Mouse (Mus musculus): ENCODE measurements around the gene Hes7. TPM values are rescaled to one million over a fixed set of nuclear protein-coding genes. Genes with fewer than 3 reads are reported as not detected.

Hes7 gene
- polyA plus RNA-seq, 1 experiment from 2014 or later, result 0.21 TPM

DNA sequence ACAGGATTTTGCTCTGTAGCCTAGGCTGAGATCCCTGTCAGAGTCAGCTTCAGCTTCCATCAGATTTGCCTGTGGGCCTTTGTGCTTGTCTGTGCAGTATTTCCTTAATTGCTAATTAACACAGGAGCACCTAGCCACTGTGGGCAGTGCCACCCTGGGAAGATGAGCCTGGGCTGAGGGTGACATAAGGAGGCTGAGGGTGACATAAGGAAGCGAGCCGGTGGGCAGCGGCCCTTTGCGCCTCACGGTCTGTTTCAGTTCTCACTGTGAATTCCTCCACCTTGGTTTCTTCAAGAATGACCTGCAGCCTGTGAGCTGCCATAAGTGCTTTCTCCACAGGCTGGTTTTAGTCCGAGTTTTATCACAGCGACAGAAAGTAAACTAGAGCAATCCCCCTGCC lies 38.6 kb upstream of the Hes7 start:
- ATAC-seq (ENCODE audit: low read depth) (no peak), DNase-seq (ENCODE audit: low spot score) (no peak)
- no peaks in the 10 kb centered on the region for H3K4me1 ChIP-seq (ENCODE audit: control insufficient read depth, insufficient read depth, low read length)
- H3K9me3 ChIP-seq (ENCODE audit: control insufficient read depth, low read length), result no peaks in the 10 kb centered on the region
- H3K27me3 ChIP-seq (replicated peaks; ENCODE audit: control insufficient read depth, insufficient read depth, low read length), result no peaks in the 10 kb centered on the region
- H3K36me3 ChIP-seq (ENCODE audit: control insufficient read depth, insufficient read depth, low read length), result no peaks in the 10 kb centered on the region
- H3K27ac ChIP-seq (replicated peaks; ENCODE audit: low read depth, low read length), result no peak overlapping the region
- no peak overlapping the region for H3K4me2 ChIP-seq (ENCODE audit: low read depth, low read length)
- no peak overlapping the region for H3K9ac ChIP-seq (ENCODE audit: low read depth, low read length)
- H3K4me3 ChIP-seq (ENCODE audit: low read depth, low read length), result no peak overlapping the region
- WGBS, result 84% methylated on average over 7 of the region's 7 CpGs

DNA sequence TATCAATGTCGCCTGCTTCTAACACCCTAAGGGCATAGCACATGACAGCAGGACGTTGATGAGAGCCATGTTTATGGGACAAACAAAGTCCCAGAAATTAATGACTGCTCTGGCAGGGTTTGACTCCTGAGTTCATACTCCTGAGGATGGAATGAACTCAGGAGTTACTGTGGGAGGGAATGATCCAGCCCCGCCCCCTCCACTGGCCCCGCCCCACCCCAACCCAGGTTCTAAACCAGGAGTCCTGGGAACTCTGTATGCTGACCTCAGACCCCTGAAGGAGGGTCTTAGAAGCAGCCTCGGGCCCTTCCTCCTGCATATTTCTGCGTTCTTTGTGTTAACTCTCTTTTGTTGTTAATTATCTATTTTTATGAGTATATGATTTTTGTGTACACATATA lies 34.6 kb upstream of the Hes7 start:
- Histone ChIP-seq H3K4me3 (ENCODE audit: low read depth, low read length) (no peak overlapping the region), H3K27ac (replicated peaks; ENCODE audit: low read depth, low read length) (no peak overlapping the region), H3K27me3 (replicated peaks; ENCODE audit: control insufficient read depth, insufficient read depth, low read length) (no peaks in the 10 kb centered on the region), H3K9me3 (ENCODE audit: control insufficient read depth, low read length) (no peaks in the 10 kb centered on the region), H3K9ac (ENCODE audit: low read depth, low read length) (no peak overlapping the region), H3K4me1 (ENCODE audit: control insufficient read depth, insufficient read depth, low read length) (peaks cover 21% of the 10 kb centered on the region), H3K4me2 (ENCODE audit: low read depth, low read length) (no peak overlapping the region), H3K36me3 (ENCODE audit: control insufficient read depth, insufficient read depth, low read length) (peaks cover 11% of the 10 kb centered on the region)
- DNase-seq (ENCODE audit: low spot score) (no peak), ATAC-seq (ENCODE audit: low read depth) (no peak)
- WGBS, result 77% methylated on average over 5 of the region's 6 CpGs

- H3K4me3 ChIP-seq (ENCODE audit: low read depth, low read length), result no peak overlapping the region
- ATAC-seq (ENCODE audit: low read depth) (no peak), DNase-seq (ENCODE audit: low spot score) (no peak)
- peaks cover 15% of the 10 kb centered on the region for H3K36me3 ChIP-seq (ENCODE audit: control insufficient read depth, insufficient read depth, low read length)
- H3K4me1 ChIP-seq (ENCODE audit: control insufficient read depth, insufficient read depth, low read length), result peaks cover 21% of the 10 kb centered on the region
- peak overlapping the region; percentile 95; the same call in 1 of the 2 replicates for H3K27ac ChIP-seq (replicated peaks; ENCODE audit: low read depth, low read length)
- no peaks in the 10 kb centered on the region for H3K9me3 ChIP-seq (ENCODE audit: control insufficient read depth, low read length)
- WGBS, result 65% methylated on average over 6 of the region's 6 CpGs
- H3K9ac ChIP-seq (ENCODE audit: low read depth, low read length), result no peak overlapping the region
- no peaks in the 10 kb centered on the region for H3K27me3 ChIP-seq (replicated peaks; ENCODE audit: control insufficient read depth, insufficient read depth, low read length)
- no peak overlapping the region for H3K4me2 ChIP-seq (ENCODE audit: low read depth, low read length)
These were observed 33.8 kb upstream of the Hes7 start for GRCm38 (mm10) chr11:69086390-69086789.

DNA sequence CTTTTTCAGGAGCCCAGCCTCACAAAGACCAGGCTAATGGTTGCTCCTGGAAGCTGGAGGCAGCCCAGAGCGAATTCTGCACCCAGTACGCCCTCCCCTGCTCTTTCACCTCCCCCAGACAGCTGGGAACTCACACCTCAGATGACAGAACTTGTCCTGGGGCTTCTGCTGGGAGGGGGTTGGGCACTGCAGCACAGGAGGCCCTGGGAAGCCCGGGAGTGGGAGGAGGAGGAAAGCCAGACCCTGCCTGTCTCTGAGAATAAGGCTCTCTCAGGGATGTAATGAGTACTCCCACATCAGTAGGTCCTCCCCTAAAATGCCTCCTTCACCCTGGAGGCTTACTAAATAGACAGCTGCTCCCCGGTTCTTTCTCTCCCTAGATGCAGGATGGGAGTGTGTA lies 33.1 kb upstream of the Hes7 start:
- Histone ChIP-seq H3K4me1 (ENCODE audit: control insufficient read depth, insufficient read depth, low read length) (peaks cover 21% of the 10 kb centered on the region), H3K9me3 (ENCODE audit: control insufficient read depth, low read length) (no peaks in the 10 kb centered on the region), H3K4me2 (ENCODE audit: low read depth, low read length) (no peak overlapping the region), H3K27ac (replicated peaks; ENCODE audit: low read depth, low read length) (peak overlapping the region; percentile 95), H3K36me3 (ENCODE audit: control insufficient read depth, insufficient read depth, low read length) (peaks cover 22% of the 10 kb centered on the region), H3K4me3 (ENCODE audit: low read depth, low read length) (no peak overlapping the region), H3K9ac (ENCODE audit: low read depth, low read length) (no peak overlapping the region), H3K27me3 (replicated peaks; ENCODE audit: control insufficient read depth, insufficient read depth, low read length) (no peaks in the 10 kb centered on the region)
- ATAC-seq (ENCODE audit: low read depth) (peak; percentile 24; the same call in 1 of the 2 replicates), DNase-seq (ENCODE audit: low spot score) (peak; percentile 56)
- 28% methylated on average over 4 of the region's 4 CpGs for WGBS

DNA sequence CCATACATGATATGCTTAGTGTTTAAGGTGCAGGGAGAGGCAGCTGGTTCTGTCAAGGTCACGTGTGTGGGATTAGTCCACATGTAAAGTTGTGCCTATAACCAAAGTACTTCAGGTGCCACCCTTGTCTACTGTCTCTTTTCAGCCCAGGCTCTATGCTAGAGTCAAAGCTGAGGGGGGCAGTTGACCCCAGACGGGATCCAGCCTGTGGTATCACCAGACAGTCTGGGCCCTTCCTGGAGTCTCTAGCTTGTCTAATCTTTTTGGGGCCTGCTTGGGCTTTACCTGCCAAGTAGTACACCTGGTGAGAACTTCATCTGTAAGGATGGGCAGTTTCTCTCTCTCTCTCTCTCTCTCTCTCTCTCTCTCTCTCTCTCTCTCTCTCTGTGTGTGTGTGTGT lies 32.6 kb upstream of the Hes7 start:
- H3K27me3 ChIP-seq (replicated peaks; ENCODE audit: control insufficient read depth, insufficient read depth, low read length), result no peaks in the 10 kb centered on the region
- H3K36me3 ChIP-seq (ENCODE audit: control insufficient read depth, insufficient read depth, low read length), result peaks cover 27% of the 10 kb centered on the region
- DNase-seq (ENCODE audit: low spot score) (no peak), ATAC-seq (ENCODE audit: low read depth) (no peak)
- no peaks in the 10 kb centered on the region for H3K9me3 ChIP-seq (ENCODE audit: control insufficient read depth, low read length)
- H3K4me3 ChIP-seq (ENCODE audit: low read depth, low read length), result no peak overlapping the region
- peak overlapping the region; percentile 100; the same call in 1 of the 2 replicates for H3K9ac ChIP-seq (ENCODE audit: low read depth, low read length)
- peaks cover 22% of the 10 kb centered on the region for H3K4me1 ChIP-seq (ENCODE audit: control insufficient read depth, insufficient read depth, low read length)
- H3K4me2 ChIP-seq (ENCODE audit: low read depth, low read length), result peak overlapping the region; percentile 64
- 70% methylated on average over 2 of the region's 2 CpGs for WGBS
- peak overlapping the region; percentile 95; the same call in 1 of the 2 replicates for H3K27ac ChIP-seq (replicated peaks; ENCODE audit: low read depth, low read length)

- Histone ChIP-seq H3K4me1 (ENCODE audit: control insufficient read depth, insufficient read depth, low read length) (peaks cover 24% of the 10 kb centered on the region), H3K36me3 (ENCODE audit: control insufficient read depth, insufficient read depth, low read length) (peaks cover 31% of the 10 kb centered on the region), H3K9me3 (ENCODE audit: control insufficient read depth, low read length) (no peaks in the 10 kb centered on the region), H3K4me3 (ENCODE audit: low read depth, low read length) (peak within 1 kb of the TSS; percentile 100), H3K27me3 (replicated peaks; ENCODE audit: control insufficient read depth, insufficient read depth, low read length) (no peaks in the 10 kb centered on the region), H3K27ac (replicated peaks; ENCODE audit: low read depth, low read length) (peak within 1 kb of the TSS; percentile 95), H3K4me2 (ENCODE audit: low read depth, low read length) (peak within 1 kb of the TSS; percentile 64), H3K9ac (ENCODE audit: low read depth, low read length) (peak within 1 kb of the TSS; percentile 100)
- DNase-seq (ENCODE audit: low spot score) (peak; percentile 93), ATAC-seq (ENCODE audit: low read depth) (peak; percentile 86)
- WGBS, result under 1% methylated on average over 8 of the region's 67 CpGs
These were observed 31.9 kb upstream of the Hes7 start, which contains the start of gene Vamp2 for GRCm38 (mm10) chr11:69088103-69088855. Gene Vamp2 (plus strand): TSS chr11:69088490.

- DNase-seq (ENCODE audit: low spot score) (no peak), ATAC-seq (ENCODE audit: low read depth) (peak; percentile 5; the same call in 1 of the 2 replicates)
- peak overlapping the region; percentile 100 for H3K4me3 ChIP-seq (ENCODE audit: low read depth, low read length)
- H3K36me3 ChIP-seq (ENCODE audit: control insufficient read depth, insufficient read depth, low read length), result peaks cover 31% of the 10 kb centered on the region
- H3K27me3 ChIP-seq (replicated peaks; ENCODE audit: control insufficient read depth, insufficient read depth, low read length), result no peaks in the 10 kb centered on the region
- peak overlapping the region; percentile 95 for H3K27ac ChIP-seq (replicated peaks; ENCODE audit: low read depth, low read length)
- WGBS, result 14% methylated on average over 20 of the region's 25 CpGs
- H3K4me1 ChIP-seq (ENCODE audit: control insufficient read depth, insufficient read depth, low read length), result peaks cover 24% of the 10 kb centered on the region
- no peaks in the 10 kb centered on the region for H3K9me3 ChIP-seq (ENCODE audit: control insufficient read depth, low read length)
- H3K4me2 ChIP-seq (ENCODE audit: low read depth, low read length), result peak overlapping the region; percentile 64
- peak overlapping the region; percentile 100 for H3K9ac ChIP-seq (ENCODE audit: low read depth, low read length)
These were observed 31.2 kb upstream of the Hes7 start for GRCm38 (mm10) chr11:69088856-69089615.

DNA sequence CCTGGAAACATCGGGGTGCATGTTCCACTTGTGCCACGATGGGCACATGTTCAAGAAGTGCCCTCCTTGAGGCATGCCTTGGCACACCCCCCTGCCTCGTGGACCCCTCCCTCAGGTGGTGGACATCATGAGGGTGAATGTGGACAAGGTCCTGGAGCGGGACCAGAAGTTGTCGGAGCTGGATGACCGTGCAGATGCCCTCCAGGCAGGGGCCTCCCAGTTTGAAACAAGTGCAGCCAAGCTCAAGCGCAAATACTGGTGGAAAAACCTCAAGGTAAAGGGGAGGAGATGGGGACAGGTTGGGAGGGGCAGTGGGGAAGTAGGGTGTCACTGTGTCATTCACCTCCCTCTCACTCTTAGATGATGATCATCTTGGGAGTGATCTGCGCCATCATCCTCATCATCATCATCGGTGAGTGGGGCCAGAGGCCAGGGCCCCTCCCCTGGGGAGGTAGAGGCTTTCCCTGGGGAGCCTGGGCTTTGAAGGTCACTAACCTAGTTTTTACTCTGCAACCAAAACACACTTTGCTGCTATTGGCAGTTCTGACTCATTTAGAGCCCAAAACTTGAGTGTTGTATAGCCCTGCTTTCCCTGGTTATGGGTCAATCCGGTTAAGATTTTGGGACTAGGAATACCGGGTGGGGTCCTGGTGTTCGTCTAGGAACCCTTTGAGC lies 30.5 kb upstream of the Hes7 start:
- Histone ChIP-seq H3K4me3 (ENCODE audit: low read depth, low read length) (peak overlapping the region; percentile 100), H3K4me2 (ENCODE audit: low read depth, low read length) (peak overlapping the region; percentile 64), H3K4me1 (ENCODE audit: control insufficient read depth, insufficient read depth, low read length) (peaks cover 28% of the 10 kb centered on the region), H3K9ac (ENCODE audit: low read depth, low read length) (peak overlapping the region; percentile 100), H3K9me3 (ENCODE audit: control insufficient read depth, low read length) (no peaks in the 10 kb centered on the region), H3K36me3 (ENCODE audit: control insufficient read depth, insufficient read depth, low read length) (peaks cover 31% of the 10 kb centered on the region), H3K27ac (replicated peaks; ENCODE audit: low read depth, low read length) (peak overlapping the region; percentile 24), H3K27me3 (replicated peaks; ENCODE audit: control insufficient read depth, insufficient read depth, low read length) (no peaks in the 10 kb centered on the region)
- WGBS, result 79% methylated on average over 12 of the region's 12 CpGs
- ATAC-seq (ENCODE audit: low read depth), result no peak
- no peak for DNase-seq (ENCODE audit: low spot score)

Measured in embryonic facial prominence, embryonic 14.5 days (tissue).